Mouse (Mus musculus): ENCODE measurements at regions not wholly inside any gene's neighbourhood (a gene's known extent, or its start where the extent isn't known, plus 50 kb on each side); places are given as distances from the start of the nearest gene placed in this dataset.
"Not testable (repeated sequence)": the region's sequence is repeated elsewhere in the genome, so short reads cannot be mapped to it uniquely, and the experiment has no call there.

DNA sequence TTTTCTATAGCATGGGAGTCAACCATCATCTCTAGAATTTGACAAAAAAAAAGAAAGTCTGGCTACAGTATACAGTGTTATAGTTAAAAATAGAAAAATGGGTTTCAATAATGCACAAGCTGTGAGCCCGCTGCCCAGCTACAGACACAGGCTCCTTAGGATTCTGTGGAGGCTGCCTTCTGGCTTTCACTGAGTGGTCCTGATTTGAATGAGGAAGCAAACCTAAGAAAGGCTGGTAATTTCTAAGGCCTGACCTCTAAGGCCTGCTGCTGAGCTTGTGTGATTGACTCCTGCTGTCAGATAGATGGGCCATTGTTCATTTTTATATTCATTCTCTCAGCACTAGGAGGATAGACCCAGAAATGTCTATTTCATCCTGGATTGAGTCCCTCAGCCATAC is 67.7 kb downstream of the Alg10b start:
- DNase-seq (ENCODE audit: low spot score in 2 of 2), result no peak

DNA sequence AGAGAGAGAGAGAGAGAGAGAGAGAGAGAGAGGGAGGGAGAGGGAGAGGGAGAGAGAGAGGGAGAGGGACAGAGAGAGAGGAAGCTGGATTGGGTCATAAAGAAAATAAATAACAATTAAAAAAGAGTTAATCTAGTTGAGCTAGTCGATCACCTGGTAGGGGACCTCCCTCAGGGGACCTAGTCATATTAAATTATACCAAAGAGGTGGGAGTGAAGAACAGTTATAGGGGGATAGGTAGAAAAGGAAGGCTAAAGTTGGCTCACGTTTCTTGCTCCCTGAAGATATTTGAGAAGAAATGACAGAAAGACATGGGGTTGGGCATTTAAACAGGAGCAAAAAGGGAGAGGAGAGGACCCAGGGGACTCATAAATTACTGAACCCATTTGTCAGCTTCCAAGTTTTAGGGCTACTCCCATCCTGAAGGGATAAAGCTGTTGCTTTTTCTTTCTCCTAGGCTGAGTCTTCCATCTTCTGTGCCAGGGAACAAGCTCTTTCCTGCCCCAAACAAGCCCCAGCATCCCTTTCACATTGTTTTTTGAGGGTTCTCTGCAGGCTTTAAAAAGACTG is 70.3 kb downstream of the Alg10b start:
- DNase-seq (ENCODE audit: low spot score in 2 of 2), result no peak

DNA sequence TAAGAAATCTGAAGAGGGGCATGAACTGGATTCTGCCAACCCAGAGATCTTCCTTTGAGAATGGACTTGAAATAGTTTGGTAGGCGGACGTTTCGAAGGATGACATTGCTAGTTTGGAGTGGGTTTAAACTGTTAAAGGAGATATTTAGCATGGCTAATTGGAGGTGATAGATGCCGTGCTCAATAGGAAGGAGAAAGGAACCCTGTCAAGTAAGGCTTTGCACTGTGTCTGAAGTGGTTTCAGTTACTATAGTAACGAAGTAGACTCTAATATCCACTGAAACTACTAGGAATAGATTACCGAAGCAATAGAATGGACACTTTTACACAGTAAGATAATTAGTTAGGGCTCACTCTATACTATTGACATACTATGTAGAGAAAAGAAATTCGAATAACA is 74.5 kb downstream of the Alg10b start:
- no peak for DNase-seq (ENCODE audit: low spot score in 2 of 2)

DNA sequence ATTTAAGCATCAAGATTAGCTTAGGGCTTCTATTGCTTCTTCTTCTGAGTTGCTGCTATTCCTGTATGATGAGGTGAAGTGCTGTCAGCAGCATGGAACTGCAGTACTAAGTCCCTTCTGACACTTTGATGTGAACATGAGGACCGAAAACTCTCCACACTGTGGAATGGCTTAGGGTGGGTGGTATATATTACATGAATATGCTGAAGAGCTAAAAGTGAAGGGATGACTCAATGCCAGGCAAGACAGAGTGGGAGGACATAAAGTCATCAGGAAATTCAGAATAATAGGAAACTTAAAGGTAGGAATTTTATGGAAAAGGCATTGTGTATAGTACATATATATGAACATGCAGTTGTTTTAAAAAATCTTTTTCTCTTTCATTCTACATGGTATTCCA is 79.3 kb downstream of the Alg10b start:
- DNase-seq (ENCODE audit: low spot score in 2 of 2), result no peak

DNA sequence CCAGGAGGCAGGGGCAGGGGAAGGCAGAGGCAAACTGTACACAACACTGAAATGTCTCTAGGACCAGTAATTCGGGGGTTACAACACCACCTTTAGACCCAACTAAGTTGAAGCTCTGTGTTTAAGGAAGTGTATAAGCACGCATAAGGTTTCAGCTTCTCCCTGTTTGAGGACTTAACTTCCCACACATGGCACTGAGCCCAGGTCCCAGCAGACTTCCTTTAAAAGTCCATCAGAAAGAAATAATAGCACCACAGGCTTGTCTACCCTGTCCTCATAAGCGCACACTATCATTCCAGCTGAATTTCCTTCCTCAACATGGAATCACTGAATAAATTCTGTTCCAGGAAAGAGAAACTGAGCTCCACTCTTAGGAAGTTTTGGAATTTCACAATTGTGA is 80.9 kb downstream of the Alg10b start:
- DNase-seq (ENCODE audit: low spot score in 2 of 2), result no peak

DNA sequence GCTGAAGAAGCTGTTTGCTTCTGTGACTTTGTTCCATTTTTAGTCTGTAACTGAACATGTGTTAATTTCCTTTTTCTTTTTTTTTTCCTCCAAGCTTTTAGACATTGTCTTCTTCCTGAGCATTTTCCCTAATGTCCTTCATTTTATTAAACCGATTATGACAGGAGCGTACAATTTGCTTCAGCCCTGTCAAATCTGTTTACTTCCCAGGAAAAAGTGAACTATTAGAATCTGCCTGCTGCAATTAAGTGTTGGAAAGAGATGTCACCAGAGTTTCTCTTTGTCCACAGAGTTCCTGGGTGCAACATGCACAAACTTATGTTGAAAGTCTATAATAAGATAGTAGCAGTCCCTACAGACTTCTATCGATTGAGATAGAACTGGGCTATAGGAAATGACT is 82.8 kb downstream of the Alg10b start:
- no peak for DNase-seq (ENCODE audit: low spot score in 2 of 2)

DNA sequence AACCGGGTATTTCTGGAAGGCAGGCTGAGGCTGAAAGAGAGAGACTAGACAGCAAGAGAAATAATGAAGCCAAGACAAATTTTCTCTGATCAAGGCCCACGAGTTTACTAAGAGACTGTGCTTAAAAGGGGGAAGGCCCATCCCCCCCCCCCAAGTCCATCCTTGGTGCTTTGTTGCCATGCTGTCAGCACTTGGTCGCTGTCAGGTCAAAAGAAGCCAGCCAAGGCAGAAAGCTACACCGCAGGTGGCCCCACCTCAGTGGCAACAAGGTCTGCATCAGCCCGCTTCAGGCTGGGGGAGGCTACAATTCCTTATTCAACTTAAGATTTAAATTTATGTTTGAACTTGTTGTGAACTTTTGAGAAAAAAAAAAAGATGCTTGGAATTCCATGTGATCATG is 84.3 kb downstream of the Alg10b start:
- DNase-seq (ENCODE audit: low spot score in 2 of 2), result not testable (repeated sequence)

DNA sequence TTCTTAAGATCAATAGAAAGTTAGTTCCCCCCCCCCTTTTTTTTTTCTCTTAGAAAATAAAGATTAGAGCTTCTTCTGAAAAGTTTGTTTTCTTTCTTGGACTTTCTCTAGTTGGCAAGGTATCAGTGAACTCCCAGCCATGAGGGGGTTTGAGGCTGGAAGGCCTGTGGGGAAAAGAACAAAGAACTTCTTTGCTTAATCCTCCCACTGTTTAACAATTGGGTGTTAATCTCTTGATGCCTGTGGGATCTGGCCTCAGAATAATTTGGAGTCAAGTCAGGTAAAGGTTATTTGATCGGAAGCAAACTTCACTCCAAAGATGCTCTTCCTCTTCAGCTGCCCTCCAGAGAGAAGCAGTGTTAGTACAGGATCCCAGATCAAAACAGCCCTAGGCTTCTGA is 84.8 kb downstream of the Alg10b start:
- DNase-seq (ENCODE audit: low spot score in 2 of 2), result no peak

DNA sequence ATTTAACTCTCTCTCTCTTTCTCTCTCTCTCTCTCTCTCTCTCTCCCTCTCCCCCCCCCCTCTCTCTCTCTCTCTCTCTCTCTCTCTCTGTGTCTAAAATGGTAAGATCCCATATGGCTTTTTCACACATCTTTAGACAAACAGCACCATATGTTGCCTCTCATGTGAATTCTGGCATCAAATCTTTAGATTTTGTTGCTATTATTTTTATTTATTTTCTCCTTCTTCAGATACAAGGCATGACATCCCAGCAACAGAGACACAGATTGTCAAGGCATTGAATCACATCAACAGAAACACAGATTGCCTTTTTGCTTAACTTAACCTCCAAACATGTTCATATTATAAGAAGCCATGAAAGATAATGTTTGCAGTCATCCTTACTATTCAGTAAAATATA is 85.6 kb downstream of the Alg10b start:
- DNase-seq (ENCODE audit: low spot score in 2 of 2), result no peak

DNA sequence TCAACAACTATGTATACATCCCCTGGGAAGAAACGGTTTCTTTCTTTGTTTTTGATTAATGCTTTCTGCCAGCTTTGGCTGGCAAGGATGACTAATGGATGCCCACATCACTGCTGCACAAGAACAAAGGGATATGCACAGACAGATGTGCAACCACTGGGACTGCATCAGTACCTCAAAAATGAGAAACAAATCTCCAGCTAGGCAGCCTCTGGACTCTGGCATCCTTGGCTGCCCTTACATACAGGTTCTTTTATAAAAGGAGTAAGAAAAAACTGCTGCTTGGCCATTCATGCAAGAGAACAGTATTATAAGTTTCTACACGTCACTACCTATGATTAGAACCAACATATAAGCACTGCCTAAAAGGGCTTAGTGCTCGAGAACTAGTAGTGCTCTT is 97.7 kb downstream of the Alg10b start:
- no peak for DNase-seq (ENCODE audit: low spot score in 2 of 2)

DNA sequence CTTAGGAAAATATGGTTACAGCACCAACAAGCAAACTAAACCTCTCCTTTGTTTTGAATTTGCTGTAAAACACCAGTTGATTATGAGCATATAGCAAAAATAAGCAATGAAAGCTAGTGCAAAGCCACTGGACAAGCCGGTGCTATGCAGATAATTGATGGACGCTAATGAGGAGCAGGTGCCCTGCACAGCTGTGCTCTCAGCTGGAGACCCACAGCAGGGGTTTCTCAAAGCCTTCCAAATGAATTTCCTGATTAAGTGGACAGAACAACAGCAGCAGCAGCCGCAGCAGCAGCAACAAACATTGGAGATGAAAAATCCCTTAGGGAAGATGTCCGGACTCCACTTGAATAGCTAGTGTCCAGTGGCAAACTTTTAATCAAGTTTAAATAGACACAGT is 109.2 kb downstream of the Alg10b start:
- DNase-seq (ENCODE audit: low spot score in 2 of 2), result no peak

DNA sequence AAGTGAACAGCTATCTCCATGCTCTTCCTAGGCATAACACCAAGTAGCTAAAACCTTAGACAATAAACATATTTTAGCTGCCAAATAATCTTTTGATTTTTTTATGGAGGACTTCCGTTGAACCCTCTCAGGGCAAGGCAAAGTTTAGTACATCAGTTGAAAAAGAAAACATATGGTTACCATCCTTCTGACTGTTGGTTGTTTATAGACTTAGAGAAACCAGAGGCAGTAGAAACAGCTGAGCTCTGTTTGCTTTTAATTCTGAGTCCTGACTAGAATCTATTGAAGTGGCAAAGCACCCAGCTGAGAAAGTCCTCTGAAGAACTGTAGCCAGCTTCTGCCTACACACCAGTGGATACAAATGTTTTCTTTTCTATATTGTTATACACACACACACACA is 109.7 kb downstream of the Alg10b start:
- DNase-seq (ENCODE audit: low spot score in 2 of 2), result no peak

DNA sequence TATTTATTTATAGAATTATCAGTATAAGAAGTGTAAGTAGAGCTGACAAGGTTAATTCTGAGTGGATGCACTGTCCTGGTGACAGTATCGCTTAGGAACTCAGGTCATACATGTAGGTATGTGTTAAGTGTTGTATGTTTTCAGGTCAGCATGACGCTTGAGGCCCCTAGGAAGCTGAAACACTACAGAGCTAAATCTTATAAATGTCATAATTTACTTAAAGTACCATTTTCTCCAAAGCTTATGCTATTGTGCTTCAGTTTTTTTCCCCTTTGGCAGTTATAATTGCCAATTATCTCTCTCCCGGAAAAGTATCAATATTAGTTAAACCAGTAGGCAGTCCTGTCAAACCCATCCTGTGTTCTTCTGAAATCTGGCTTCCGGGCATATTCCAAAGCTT is 110.3 kb downstream of the Alg10b start:
- DNase-seq (ENCODE audit: low spot score in 2 of 2), result no peak

DNA sequence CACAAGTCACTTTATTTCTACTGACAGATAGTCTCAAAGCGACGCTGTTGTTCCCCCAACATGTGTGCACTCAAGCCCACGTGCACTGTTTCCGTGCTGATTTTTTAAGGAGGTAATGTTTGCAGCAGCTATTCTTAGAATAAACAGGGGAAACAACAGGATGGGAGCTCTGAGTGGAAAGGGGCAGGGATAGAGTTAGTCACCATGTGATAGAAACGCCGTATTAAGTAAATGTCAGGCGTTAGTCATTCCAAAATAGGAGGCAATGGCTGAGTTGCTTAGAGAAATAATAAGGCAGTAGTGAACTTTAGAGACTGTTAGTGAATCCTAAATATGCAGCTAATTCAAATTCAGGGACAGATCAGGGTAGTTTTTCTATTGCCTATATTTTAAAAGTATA is 111.4 kb downstream of the Alg10b start:
- no peak for DNase-seq (ENCODE audit: low spot score in 2 of 2)

DNA sequence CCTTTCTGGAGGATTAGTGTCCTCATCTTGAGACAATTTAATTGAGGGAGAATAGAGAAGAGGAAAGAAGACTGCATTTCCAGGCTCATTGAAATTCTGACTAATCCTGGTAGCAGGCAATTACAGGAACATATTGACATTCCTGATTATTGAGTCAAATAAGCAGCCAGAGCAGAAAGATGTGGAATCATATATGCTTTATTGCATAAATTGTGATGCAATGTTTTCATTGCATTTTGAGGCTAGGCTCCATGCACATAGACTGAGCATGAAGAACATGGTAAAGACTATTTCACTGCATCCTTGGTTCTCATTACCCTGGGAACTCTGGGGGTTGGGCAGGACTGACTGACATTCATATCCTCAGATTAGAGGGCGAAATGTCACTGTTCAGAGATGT is 116.0 kb downstream of the Alg10b start:
- no peak for DNase-seq (ENCODE audit: low spot score in 2 of 2)

DNA sequence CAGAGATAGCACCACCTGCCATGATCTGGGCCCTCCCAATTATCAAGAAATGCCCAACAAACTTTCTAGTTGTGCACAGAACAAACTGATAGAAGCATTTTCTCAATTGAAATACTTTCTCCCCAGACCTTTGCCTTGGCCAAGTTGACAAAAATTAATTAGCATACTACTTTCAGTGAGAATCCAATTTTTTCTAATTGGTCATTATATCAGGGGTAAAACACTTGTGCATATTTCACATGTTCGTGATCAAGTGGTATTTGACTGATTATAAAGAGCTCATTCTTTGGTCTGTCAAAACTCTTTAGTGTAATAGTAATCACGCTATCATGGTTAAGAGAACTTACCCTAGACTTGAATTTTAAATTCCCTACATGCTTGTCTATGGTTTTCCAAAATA is 117.2 kb downstream of the Alg10b start:
- DNase-seq (ENCODE audit: low spot score in 2 of 2), result no peak

DNA sequence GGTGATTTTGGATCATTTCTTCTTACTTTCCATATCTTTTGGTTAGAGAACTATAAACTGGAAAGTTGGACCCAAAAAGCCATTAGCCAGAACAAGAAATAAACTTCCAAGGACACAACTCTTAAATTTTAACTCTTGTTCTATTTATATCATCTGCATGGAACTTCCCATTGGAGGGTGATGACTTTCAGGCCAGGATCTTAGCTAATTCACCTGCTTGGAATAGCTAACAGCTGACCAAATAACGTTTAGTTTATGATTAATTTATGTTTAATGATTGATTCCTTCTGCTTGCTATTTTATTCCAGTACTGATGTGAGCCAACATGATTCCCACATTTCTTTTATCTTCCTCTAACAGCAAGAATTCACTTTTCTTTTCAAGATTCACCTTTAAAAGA is 119.7 kb downstream of the Alg10b start:
- DNase-seq (ENCODE audit: low spot score in 2 of 2), result no peak

DNA sequence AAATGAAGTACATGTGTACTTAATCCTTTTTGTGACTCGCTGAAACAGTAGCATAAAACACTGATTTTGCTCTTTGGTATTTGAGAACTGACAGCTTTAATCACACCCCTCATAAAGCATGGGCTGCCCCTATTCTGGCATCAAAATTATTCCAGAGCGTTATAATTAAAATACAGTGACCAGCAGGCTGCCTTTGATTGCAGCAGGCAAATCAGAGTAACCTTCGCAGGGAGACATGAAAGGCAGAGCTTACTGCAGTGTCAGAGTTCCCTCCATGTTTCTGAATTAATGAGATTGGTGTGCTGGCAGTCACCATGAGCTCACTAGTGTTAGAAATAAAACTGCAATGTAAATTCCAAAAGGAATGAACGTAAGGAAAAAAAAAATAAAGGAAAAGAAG is 120.8 kb downstream of the Alg10b start:
- DNase-seq (ENCODE audit: low spot score in 2 of 2), result no peak

DNA sequence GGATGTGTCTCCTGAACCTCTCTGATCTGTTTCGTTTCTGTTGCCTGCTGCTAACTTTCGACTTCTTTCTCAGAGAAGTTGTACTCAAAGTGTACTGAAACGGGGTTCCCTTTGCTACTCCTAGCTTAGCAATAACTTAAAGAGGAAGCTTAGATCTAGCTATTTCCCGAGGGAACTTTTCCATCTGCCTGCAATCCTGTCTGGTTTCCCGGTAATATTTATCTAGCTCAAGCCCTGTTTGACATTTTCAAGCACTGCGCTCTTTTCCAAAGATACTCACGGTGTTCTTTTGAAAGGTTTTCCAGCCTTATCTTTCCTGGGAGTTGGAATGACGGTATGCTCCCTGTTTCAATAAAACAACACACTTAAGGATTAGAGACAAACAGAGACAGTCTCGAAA is 122.1 kb downstream of the Alg10b start:
- DNase-seq (ENCODE audit: low spot score in 2 of 2), result no peak

DNA sequence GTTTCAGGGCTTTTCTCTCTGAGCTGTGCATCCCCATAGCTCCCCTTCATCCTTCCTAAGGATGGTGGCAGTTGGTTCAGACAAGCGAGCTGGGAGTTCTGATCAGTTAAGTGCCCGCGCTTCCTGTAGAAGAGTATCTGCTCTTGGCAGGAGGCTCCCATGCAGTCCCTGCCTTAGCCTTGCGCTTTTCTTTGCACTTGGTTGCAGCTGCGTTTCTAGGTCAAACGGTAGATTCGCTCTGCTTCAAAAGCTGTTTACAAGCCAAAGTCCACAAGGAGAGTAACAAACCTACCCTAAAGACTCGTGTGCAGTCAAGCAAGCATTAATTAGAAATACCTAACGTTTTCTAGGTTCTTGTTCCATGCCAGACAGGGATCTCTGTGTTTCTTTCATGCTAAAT is 122.6 kb downstream of the Alg10b start:
- DNase-seq (ENCODE audit: low spot score in 2 of 2), result no peak

DNA sequence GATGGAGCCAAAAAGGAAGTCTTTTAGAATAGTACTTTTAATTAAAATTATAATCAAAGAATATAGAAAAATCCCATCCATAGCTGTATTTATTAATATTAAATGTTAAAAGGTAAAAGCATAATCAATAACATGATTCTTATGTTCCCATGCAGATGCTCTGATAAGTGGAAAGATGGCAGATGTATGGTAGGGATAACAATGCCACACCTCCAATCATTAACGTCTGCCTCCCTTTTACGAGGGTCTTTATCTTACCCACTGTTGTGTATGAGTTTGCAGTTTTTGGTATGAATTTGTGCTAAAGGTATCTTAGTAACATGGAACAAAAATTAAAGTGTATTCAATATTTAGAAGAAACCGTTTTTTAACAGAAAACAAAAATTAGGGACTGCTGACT is 127.8 kb downstream of the Alg10b start:
- no peak for DNase-seq (ENCODE audit: low spot score in 2 of 2)

DNA sequence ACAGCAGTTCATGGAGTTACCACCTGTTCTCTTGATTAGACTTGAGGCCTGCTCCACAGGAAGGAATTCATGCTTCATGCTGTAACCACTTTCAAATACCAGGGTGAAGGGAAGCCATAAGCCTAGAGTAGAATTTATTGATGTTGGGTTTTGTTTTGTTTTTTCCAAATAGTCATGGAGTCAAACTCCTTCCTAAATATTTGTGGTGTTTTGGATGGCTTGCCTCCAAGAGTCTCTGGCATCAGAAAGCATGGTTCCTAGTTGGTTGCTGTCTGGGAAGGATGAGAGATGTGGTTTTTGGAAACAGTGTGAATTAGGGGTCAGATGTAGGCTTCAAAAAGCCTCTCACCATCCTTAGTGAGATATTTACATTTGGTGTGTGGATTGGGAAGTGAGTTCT is 141.5 kb downstream of the Alg10b start:
- DNase-seq (ENCODE audit: low spot score in 2 of 2), result no peak

DNA sequence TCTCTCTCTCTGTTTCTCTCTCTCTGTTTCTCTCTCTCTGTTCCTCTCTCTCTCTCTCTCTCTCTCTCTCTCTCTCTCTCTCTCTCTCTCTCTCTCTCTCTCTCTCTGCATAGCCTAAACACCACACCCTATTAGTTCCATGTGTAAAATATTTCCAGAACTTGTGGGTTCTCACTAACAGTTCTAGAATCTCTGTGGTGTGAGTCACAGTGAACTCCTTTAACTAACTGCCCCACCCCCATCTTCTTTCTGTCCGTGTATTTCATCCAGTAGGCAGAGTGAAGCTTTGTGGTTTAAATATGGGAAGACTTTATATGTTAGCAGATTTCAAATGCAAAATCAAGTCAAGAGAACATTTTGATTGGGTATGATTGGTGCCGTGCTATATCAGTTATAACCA is 153.8 kb downstream of the Alg10b start:
- DNase-seq (ENCODE audit: low spot score in 2 of 2), result no peak

DNA sequence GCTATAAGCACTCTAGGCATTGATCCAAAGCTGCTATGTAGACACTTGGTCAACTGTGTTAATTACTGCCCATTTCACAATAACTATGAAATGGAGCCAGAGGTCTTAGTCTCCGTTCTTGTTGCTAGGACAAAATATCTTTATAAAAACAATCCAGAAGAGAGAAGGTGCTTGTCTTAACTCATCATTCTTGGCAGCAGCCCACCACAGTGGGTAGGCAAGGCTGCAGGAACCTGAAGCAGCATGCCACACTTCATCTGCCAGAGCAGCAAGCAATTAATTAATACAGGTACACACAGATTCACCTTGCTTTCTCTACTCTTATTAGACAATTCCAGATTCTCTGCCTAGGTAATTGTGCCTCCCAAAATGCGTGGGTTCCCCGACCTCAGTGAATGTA is 172.8 kb downstream of the Alg10b start:
- DNase-seq (ENCODE audit: low spot score in 2 of 2), result no peak

Data from urinary bladder, postnatal 4 days (tissue).